Comparison of ENCODE assay signal across 10 mouse cellular contexts in genomic region chr4:116342119-116342518, GRCm38 (mm10).
A peak's percentile ranks its signal among the peaks of the same experiment; 100 is the strongest.
DNase-seq lines count a peak whose midpoint lies in the region; ATAC-seq and TF ChIP-seq lines count a peak whose summit lies in the region.
"Had no signal": no experiment of that assay in that cellular context is flagged by ENCODE, and none has a peak within 500 bp of the region (broad histone marks: within the 10 kb centered on the region; RNA-seq: fewer than 3 reads in every experiment).

No protein-coding gene starts in this region.

- no peak for TF ChIP-seq EP300 in MEL (IDR thresholded peaks at IDR 0.05; ENCODE audit: low read depth in 1 of 2, low read length in 2 of 2)

- H3K9me3 ChIP-seq in hindbrain, embryonic 14.5 days (ENCODE audit: control insufficient read depth, low read length) = no peaks in the 10 kb centered on the region
- no peaks in the 10 kb centered on the region for H3K9me3 ChIP-seq in hindbrain, embryonic 13.5 days
- no peaks in the 10 kb centered on the region for H3K9me3 ChIP-seq in MEL (replicated peaks; ENCODE audit: insufficient read depth, low read length)
- H3K9me3 ChIP-seq: embryonic facial prominence, embryonic 12.5 days; lung, embryonic 15.5 days had no signal

- peak; percentile 93 for TF ChIP-seq RAD21 in MEL (IDR thresholded peaks at IDR 0.05; ENCODE audit: low read depth, low read length)

- H3K27ac ChIP-seq in hindbrain, embryonic 14.5 days = no peak overlapping the region
- no peak overlapping the region for H3K27ac ChIP-seq in hindbrain, embryonic 13.5 days
- no peak overlapping the region for H3K27ac ChIP-seq in MEL (ENCODE audit: control insufficient read depth, low read depth, low read length)
- H3K27ac ChIP-seq: embryonic facial prominence, embryonic 12.5 days; lung, embryonic 15.5 days had no signal

- no peaks in the 10 kb centered on the region for H3K36me3 ChIP-seq in hindbrain, embryonic 14.5 days (replicated peaks; ENCODE audit: control insufficient read depth, insufficient read depth)
- H3K36me3 ChIP-seq in hindbrain, embryonic 13.5 days = no peaks in the 10 kb centered on the region
- no peaks in the 10 kb centered on the region; a peak in 1 of 4 replicates for H3K36me3 ChIP-seq in MEL (ENCODE audit: control insufficient read depth in 1 of 2, insufficient read depth in 2 of 2, low read length in 2 of 2)
- H3K36me3 ChIP-seq: embryonic facial prominence, embryonic 12.5 days; lung, embryonic 15.5 days had no signal

- no peaks in the 10 kb centered on the region for H3K4me1 ChIP-seq in hindbrain, embryonic 14.5 days (replicated peaks; ENCODE audit: control insufficient read depth, insufficient read depth, low read length)
- H3K4me1 ChIP-seq in hindbrain, embryonic 13.5 days (replicated peaks) = no peaks in the 10 kb centered on the region
- H3K4me1 ChIP-seq in MEL (ENCODE audit: control insufficient read depth in 1 of 2, insufficient read depth in 2 of 2, low read length in 2 of 2) = no peaks in the 10 kb centered on the region
- H3K4me1 ChIP-seq: embryonic facial prominence, embryonic 12.5 days; lung, embryonic 15.5 days had no signal

- no peak for TF ChIP-seq POLR2A in MEL (IDR thresholded peaks at IDR 0.05; ENCODE audit: control insufficient read depth in 1 of 2, insufficient read depth in 1 of 2, low read depth in 1 of 2, low read length in 2 of 2, poor library complexity in 1 of 2)

- ATAC-seq in hindbrain, embryonic 14.5 days (ENCODE audit: low FRiP score) = no peak
- no peak for ATAC-seq in hindbrain, embryonic 13.5 days (ENCODE audit: low FRiP score)

- no peak overlapping the region for H3K4me2 ChIP-seq in hindbrain, embryonic 14.5 days (replicated peaks)
- no peak overlapping the region for H3K4me2 ChIP-seq in hindbrain, embryonic 13.5 days
- H3K4me2 ChIP-seq: embryonic facial prominence, embryonic 12.5 days; lung, embryonic 15.5 days had no signal

- H3K4me3 ChIP-seq in hindbrain, embryonic 14.5 days (replicated peaks; ENCODE audit: low read length) = no peak overlapping the region
- no peak overlapping the region for H3K4me3 ChIP-seq in hindbrain, embryonic 13.5 days
- no peak overlapping the region for H3K4me3 ChIP-seq in MEL (ENCODE audit: control insufficient read depth in 1 of 2, insufficient read depth in 1 of 2, low read depth in 2 of 2, low read length in 2 of 2)
- H3K4me3 ChIP-seq: embryonic facial prominence, embryonic 12.5 days; lung, embryonic 15.5 days had no signal

- H3K79me2 ChIP-seq in MEL (ENCODE audit: control insufficient read depth, insufficient read depth, low read length, poor library complexity) = no peaks in the 10 kb centered on the region

- peak; percentile 77 for DNase-seq in hindbrain, embryonic 14.5 days (ENCODE audit: low spot score)
- DNase-seq in MEL (ENCODE audit: low read depth, low spot score) = peak; percentile 76
- peak; percentile 20 for DNase-seq in cerebellum, adult 11-12 months
- DNase-seq in gastrocnemius, postnatal 10 days = peak; percentile 59
- peak; percentile 19 for DNase-seq in left cerebral cortex, adult 11 months (ENCODE audit: low spot score)
- peak; percentile 46 for DNase-seq in naive thymus-derived CD4-positive, alpha-beta T cell, adult 2 months (ENCODE audit: low read depth)
- DNase-seq in yolk sac, embryonic 10.5 days (ENCODE audit: low spot score) = peak; percentile 4

- TF ChIP-seq CTCF in MEL (IDR thresholded peaks at IDR 0.05 in 2 of 3, conservative IDR thresholded peaks at IDR 0.05 in 1 of 3; ENCODE audit: control insufficient read depth in 1 of 3, insufficient read depth in 1 of 3, low read depth in 2 of 3, low read length in 3 of 3, poor library complexity in 1 of 3, severe bottlenecking in 1 of 3) = peak; percentile 59 to 90 (median 63)

- no peak overlapping the region for H3K9ac ChIP-seq in hindbrain, embryonic 14.5 days
- no peak overlapping the region for H3K9ac ChIP-seq in hindbrain, embryonic 13.5 days
- no peak overlapping the region for H3K9ac ChIP-seq in MEL (ENCODE audit: control insufficient read depth, low read depth, low read length, poor library complexity, severe bottlenecking)
- H3K9ac ChIP-seq: embryonic facial prominence, embryonic 12.5 days; lung, embryonic 15.5 days had no signal

- H3K27me3 ChIP-seq in hindbrain, embryonic 14.5 days (ENCODE audit: control insufficient read depth, insufficient read depth, low read length) = no peaks in the 10 kb centered on the region
- no peaks in the 10 kb centered on the region for H3K27me3 ChIP-seq in hindbrain, embryonic 13.5 days
- no peaks in the 10 kb centered on the region for H3K27me3 ChIP-seq in MEL (ENCODE audit: control insufficient read depth in 1 of 2, insufficient read depth in 2 of 2, low read length in 2 of 2)
- H3K27me3 ChIP-seq: embryonic facial prominence, embryonic 12.5 days; lung, embryonic 15.5 days had no signal

TF ChIP-seq in MEL, 35 proteins besides CTCF, POLR2A, EP300 and RAD21:
- no peak for TF ChIP-seq MEF2A (IDR thresholded peaks at IDR 0.05; ENCODE audit: extremely low read depth, insufficient replicate concordance, low read depth, low read length, poor library complexity, severe bottlenecking)
- no peak for TF ChIP-seq TBP (IDR thresholded peaks at IDR 0.05; ENCODE audit: low read depth, low read length)
- TF ChIP-seq GATA1 (IDR thresholded peaks at IDR 0.05; ENCODE audit: low read depth, low read length) = no peak
- TF ChIP-seq HCFC1 (IDR thresholded peaks at IDR 0.05; ENCODE audit: low read depth, low read length) = no peak
- no peak for TF ChIP-seq RCOR1 (IDR thresholded peaks at IDR 0.05; ENCODE audit: low read depth, low read length)
- peak; percentile 91 for TF ChIP-seq SMC3 (IDR thresholded peaks at IDR 0.05; ENCODE audit: low read depth, low read length)
- no peak for TF ChIP-seq ETS1 (IDR thresholded peaks at IDR 0.05; ENCODE audit: low read depth, low read length)
- TF ChIP-seq POLR2AphosphoS2 (IDR thresholded peaks at IDR 0.05; ENCODE audit: low read length) = no peak
- no peak for TF ChIP-seq MYC (IDR thresholded peaks at IDR 0.05; ENCODE audit: low read depth, low read length)
- TF ChIP-seq USF2 (IDR thresholded peaks at IDR 0.05; ENCODE audit: borderline replicate concordance in 1 of 2, insufficient read depth in 1 of 2, low read depth in 1 of 2, low read length in 2 of 2) = no peak
- TF ChIP-seq UBTF (IDR thresholded peaks at IDR 0.05; ENCODE audit: borderline replicate concordance, insufficient read depth, low read depth, low read length) = no peak
- TF ChIP-seq MAX (IDR thresholded peaks at IDR 0.05; ENCODE audit: low read length) = no peak
- TF ChIP-seq ZNF384 (IDR thresholded peaks at IDR 0.05; ENCODE audit: low read depth, low read length) = peak; percentile 78
- TF ChIP-seq MXI1 (IDR thresholded peaks at IDR 0.05; ENCODE audit: low read depth, low read length) = no peak
- no peak for TF ChIP-seq GABPA (IDR thresholded peaks at IDR 0.05; ENCODE audit: low read depth, low read length)
- TF ChIP-seq MYB (IDR thresholded peaks at IDR 0.05; ENCODE audit: low read depth, low read length) = no peak
- TF ChIP-seq ZC3H11A (IDR thresholded peaks at IDR 0.05; ENCODE audit: low read depth, low read length) = peak; percentile 84
- no peak for TF ChIP-seq POLR2AphosphoS5 (IDR thresholded peaks at IDR 0.05; ENCODE audit: borderline replicate concordance, low read depth, low read length)
- TF ChIP-seq E2F4 (IDR thresholded peaks at IDR 0.05; ENCODE audit: borderline replicate concordance, low read depth, low read length) = no peak
TF ChIP-seq in MEL: peak in this region for 3.

Comparison
In these comparisons a context has a peak if more than half of its experiments do, and no peak if none do; other contexts are left out.
1. DNase-seq: peak in every context shown above with its lines; median percentile 77 in hindbrain, embryonic 14.5 days; 76 in MEL; 59 in gastrocnemius, postnatal 10 days; 46 in naive thymus-derived CD4-positive, alpha-beta T cell, adult 2 months; 20 in cerebellum, adult 11-12 months; 19 in left cerebral cortex, adult 11 months; 4 in yolk sac, embryonic 10.5 days.